Mouse (Mus musculus): ENCODE results near the gene Smtn. TPM values are rescaled to one million over a fixed set of nuclear protein-coding genes. Genes with fewer than 3 reads are reported as not detected.
A peak's percentile ranks its signal among the peaks of the same experiment; 100 is the strongest.

Smtn gene
- total RNA-seq, 2 experiments from 2014 or later: 96.8 to 123 TPM

DNA sequence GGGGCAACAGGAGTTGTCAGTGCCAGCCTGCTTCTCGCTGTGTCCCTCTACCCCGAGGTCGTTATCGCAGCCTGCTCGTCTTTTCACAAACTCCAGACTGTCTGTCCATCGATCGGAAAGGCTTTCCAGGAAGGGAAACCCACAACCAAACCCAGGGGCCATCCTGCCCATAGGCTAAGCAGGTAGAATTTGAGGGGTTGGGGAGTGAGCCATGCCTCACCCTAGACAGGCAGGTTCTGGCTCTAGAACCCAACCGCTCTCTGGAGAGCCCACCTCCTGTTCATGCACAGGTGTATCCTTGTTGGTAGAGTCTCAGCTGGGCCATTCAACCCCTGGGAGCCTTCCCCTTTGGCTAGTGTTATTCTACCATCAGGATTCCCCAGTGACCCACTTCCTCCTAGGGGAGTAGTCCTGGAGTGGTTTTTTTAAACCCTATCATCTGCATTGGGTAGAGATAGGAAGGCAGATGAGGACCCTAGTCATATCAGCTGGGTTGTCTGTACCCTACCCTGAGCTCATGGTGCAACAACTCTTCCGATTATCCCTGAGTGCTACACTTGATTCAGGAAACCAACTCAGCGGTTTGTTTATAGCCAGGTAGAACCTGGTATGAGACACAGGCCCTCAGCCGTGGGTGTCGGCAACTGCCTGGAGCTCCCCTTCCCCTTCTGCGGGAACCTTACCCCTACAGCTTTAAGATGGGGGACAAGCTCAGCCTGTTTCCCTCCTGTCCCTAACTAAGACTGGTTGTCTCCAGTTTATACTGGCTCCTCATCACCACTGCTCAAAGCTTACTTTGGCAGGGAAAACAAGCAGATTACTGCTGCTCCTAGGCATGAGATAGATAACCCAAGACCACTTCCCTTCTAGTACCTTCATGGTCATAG lies 22.3 kb downstream of the Smtn start:
- intact Hi-C loops (cut with DNase I; ENCODE audit: low total_unique reads): loop anchor here (2.0 kb wide), 1 partner anchor 43 kb away; no protein-coding TSS in a partner anchor
- no peak for DNase-seq

DNA sequence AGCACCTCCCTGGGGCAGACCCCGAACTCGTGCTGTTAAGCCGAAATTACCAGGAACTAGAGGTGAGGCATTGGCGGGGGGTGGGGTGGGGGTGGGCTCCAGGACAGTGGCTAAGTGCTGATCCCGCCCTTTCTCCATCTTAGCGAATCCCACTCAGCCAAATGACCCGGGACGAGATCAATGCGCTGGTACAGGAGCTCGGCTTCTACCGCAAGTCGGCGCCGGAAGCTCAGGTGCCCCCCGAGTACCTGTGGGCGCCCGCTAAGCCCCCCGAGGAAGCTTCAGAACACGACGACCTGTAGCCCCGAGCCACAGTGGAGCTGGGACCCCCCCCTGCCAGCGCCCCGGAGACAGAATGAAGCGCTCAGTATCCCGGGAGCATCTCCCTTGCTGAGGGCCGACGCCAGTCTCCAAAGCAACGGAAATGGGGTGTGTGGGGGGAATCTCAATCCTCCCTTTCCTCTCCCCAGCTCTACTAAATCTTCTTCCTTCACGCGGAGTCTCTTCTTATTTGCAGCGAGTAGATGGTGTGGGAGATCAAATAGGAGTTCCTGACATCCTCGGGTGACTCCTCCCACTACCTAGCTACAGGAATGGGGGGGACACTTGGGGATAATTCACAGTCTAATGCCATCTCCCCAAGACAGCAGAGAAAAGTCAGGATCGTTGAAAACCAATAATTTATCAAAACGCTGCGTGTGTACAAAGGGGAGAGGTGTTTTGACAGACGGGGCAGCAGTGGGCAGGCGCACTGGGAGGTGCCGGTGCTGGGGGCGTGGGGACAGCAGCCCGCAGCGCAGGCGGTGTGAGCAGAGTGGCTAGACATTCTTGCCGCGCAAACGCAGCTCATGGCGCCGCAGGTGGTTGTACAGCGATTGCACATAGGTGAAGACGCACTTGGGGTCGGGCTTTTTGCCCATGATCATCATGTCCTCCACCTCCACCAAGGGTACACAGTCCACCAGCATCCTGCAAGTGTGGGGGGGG lies 23.3 kb downstream of the Smtn start:
- intact Hi-C loops (cut with DNase I; ENCODE audit: low total_unique reads): loop anchor here (2.0 kb wide), 1 partner anchor 42 kb away; no protein-coding TSS in a partner anchor

DNA sequence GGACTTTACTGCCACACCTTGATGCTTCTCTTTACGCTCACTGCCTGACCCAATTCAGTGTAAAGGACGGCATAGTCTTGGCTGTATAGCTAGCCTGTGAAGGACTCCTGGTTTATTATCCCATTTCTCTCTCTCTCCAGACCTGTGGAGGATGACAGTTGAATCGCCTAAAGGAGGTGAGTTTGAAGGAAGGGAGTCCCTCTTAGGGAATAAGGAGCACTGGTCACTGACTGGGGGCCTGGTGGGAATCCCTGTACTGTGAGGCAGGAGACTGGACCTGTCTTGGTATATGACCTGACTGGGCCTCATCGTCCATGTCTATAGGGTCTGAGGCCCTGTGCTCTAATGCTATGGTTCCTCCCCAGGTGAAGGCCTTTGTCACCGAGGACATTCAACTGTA lies 24.3 kb downstream of the Smtn start:
- no peak for DNase-seq
- intact Hi-C loops (cut with DNase I; ENCODE audit: low total_unique reads): loop anchor here (2.0 kb wide), 1 partner anchor 41 kb away; no protein-coding TSS in a partner anchor

More for the DNA sequence above, 23.3 kb downstream of the Smtn start:
- peak; percentile 61 for DNase-seq

DNA sequence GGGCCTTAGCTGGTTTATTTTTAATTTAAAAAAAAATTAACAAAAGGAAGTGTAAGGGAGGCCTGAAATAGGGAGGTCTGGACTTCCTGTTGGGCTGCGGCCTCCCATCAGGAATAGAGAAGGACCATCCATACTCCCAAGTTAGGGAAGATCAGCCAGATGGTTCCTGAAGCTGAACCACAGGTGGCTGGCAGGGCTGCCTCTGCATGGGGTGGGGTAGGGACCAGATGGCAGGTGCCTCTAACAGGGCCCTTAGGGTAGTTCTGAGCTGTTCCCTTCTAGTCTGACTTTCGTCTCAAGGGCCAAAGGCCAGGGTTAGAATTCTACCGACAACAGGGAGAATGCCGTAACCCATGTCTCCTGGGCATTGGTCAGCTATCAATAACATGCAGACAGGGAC lies 24.8 kb downstream of the Smtn start:
- intact Hi-C loops (cut with DNase I; ENCODE audit: low total_unique reads): loop anchor here (2.0 kb wide), 1 partner anchor 41 kb away; no protein-coding TSS in a partner anchor
- no peak for DNase-seq

DNA sequence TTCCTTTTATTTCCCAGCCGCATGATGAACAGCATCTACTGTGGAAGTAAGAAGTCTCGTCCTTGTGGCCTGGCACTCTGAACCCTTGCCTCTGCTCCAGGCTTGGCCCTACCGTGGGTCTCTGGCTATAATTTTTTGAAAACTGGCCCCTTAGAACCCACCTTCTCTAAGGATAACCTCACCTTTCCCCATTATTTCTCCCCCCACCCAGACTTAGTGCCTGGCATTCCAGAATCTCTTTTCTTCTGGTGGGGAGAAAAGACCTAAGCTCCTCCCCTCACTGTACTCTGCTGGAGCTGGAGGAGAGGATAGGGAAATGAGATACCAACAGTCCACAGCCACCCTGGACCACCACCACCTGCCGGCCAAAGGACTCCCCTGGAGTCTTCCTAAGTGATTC lies 25.2 kb downstream of the Smtn start:
- no peak for DNase-seq
- intact Hi-C loops (cut with DNase I; ENCODE audit: low total_unique reads): no loop called here

DNA sequence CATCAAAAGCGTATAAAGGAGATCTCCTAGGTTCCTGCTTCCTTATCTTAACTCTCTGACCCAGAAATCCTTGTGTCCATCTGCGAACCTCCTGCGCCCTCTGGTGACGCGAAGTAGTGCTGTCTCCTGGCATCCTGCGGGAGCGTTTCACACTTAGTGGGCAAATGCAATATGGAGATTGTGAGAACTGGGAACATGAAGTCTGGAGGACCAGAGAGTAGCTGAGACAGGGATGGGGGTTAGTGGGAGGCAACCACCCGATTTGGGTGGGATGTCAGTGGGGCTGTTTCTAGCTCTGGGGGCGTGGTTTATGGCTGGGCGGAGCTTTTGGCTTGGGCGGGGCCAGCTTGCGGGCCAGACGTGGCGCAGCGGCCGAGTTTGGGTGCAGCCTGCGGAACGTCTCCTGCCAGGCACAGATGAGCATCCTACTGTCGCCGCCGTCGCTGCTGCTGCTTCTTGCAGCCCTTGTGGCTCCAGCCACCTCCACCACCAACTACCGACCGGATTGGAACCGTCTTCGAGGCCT lies 25.8 kb downstream of the Smtn start, which contains the start of gene Selenom:
Gene Selenom (plus strand): TSS at position 156 of the 526 bp plus-strand sequence.
- intact Hi-C loops (cut with DNase I; ENCODE audit: low total_unique reads): no loop called here
- DNase-seq: peak; percentile 90

DNA sequence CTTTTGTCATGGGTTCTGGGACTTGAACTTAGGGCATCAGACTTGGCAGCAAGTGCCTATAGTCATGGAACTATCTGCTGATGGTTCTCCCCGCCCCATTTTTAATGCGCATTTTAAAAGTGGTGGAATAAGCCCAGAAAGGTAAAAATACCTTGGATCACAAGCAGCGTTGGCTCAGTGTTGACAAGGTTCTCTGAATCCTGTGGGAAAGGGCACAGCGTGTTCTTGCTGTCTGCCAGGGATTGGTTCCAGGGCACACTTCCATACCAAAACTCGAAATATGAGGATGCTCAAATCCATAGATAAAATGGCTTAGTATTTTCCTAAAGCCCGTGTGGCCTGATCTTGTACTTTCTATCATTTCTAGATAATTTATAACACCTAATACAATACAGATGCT lies 27.1 kb downstream of the Smtn start:
- no peak for DNase-seq
- intact Hi-C loops (cut with DNase I; ENCODE audit: low total_unique reads): no loop called here

DNA sequence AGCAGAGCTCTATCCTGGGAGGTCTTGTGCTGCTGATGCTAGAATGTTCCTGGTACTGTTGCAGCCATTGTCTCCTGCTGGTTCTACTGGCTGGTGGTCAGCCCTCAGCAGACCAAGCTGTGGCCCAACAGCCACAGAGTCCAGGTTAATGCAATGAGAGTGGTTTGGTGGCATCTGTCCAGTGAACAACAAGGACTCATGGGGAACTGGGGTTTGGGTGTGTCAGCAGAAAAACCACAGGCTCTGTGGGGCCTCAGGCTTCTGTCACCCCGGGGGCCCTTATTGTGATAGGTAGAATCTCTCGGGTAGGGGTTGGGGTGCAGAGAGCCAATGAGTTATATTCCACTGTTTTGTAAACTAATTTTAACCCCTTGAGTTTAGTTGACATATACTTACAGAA lies 30.1 kb downstream of the Smtn start:
- intact Hi-C loops (cut with DNase I; ENCODE audit: low total_unique reads): no loop called here
- DNase-seq: no peak

DNA sequence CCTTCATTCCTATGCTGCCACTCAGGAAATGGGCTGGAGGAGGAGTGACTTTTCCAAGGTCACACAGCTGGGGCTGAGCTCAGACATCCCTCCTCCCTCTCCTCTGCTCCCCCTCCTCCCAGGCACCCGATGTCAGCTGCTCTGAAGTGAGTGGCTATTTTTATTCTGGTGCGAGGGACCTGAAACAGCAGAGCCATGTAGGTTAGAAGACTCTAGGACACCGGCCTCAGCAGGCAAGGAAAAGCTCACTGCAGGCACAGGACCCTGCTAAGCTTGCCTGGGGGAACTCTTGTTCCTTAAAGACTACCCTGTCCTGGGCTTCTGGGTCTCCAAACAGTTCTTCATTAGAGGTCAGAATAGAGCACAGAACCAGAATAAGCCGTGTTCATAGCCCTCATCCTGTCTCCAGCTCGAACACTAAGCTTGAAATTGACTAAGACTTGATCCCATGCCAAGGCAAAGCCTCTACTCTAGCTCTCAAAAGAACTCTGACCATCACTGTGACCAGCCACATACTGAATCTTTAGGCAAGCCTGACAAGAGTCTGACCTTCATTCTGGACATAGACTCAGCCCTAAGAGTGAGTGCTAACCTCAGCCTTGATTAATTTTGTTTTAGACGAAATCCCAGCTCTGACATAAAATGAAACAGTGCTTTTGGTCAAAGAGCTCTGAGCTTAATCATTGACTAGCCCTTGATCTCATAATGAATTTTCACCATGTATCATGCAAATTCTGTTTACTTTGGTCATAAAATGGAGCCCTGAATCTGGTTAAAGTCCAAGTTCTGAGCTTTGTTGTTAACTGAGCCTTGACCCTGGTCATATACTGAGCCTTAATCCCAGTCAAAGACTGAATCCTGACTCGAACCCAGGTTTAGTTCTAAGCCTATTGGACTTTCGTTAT lies 31.0 kb downstream of the Smtn start:
- intact Hi-C loops (cut with DNase I; ENCODE audit: low total_unique reads): no loop called here
- DNase-seq: no peak

DNA sequence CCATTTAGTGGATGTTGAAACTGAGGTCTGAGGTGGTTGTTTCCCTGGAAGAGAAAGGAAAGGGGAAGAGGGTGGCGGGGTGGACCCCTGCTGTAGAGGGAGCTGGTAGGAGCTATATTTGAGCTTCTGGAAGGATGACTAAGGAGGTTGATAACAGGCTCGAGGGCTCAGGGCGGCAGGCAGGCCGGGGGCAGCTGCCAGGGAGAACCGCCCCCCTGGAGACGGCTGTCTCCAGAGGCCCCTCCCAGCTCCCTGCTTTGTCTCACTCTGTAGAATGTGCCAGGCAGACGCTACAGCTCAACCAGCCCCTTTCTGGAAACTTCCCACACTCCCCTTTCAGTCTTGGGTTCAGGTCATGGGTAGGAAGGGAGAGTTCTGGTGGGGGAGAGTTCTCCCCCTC lies 32.2 kb downstream of the Smtn start:
- intact Hi-C loops (cut with DNase I; ENCODE audit: low total_unique reads): no loop called here
- DNase-seq: no peak

DNA sequence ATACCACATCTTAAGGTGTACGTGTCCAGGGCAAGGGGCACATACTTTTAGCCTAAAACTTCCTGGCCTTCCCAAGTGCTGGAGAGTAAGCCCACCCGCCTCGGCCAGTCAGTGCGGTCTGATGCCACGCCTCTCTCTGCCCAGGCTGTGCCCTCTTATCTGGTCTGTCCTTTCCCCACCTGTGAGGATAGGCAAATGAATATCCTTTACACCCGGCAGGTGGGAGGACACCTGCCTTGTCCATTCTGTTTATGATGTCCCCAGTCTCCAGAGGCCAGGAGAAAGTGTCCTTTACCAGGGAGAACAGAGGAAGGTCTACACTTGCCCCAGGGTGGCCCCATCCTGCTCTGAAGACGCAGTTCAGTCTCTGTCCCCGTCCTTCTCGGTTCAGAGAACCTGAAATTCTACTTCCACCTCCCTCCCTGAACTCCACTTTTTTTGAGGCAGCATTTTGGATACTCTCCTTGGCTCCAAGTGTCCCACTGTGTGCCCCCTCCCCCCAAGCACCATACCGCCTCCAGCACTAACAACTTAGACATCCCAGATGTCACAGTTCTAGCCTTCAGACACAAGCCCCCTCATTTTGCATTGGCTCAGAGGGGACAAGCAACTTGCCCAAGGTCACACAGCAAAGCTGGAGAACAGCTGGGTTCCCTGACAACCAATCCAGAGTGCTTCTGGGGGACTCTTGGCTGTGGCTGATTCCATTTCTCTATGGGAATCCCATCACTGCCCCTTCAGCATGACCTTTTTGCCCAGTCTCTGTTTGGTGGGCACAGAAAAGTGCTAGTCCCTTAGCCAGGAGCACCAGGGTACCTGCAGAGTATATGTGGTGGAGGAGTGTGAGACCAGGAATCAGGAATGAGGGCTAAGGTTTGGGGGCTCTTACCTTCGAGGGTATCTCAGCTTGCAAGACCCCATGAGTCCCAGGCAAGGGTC lies 36.4 kb downstream of the Smtn start:
- intact Hi-C loops (cut with DNase I; ENCODE audit: low total_unique reads): no loop called here

DNA sequence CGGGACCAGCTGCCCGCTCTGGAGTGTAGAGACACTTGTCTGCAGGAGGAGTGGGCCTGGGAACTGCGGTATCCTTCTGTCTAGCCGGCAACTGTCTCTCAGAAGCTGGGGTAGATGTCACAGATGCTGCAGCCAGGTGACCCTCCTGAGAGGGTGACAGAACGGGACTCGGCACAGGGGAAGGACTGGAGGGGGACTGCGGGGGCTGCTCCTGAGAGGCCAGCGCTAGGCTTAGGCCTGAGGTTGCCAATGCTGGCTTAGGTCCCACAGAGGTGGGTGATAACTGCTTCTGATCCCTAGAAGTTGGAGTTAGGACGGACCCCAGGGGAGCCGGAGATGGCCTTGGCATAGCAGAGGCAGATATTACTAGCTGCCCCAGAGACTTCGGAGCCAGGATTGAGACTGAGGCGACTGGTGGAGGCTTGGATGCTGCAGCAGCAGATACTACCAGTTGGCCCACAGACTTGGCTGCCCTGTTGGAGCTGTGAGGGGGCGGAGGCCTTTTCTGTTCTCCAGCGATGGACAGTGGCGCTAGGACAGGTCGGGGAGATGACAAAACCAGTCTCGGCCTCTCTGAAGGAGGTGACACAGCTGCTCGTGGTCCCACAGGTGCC lies 37.8 kb downstream of the Smtn start:
- intact Hi-C loops (cut with DNase I; ENCODE audit: low total_unique reads): no loop called here
- no peak for DNase-seq

More for the DNA sequence above, 36.4 kb downstream of the Smtn start:
- no peak for DNase-seq

DNA sequence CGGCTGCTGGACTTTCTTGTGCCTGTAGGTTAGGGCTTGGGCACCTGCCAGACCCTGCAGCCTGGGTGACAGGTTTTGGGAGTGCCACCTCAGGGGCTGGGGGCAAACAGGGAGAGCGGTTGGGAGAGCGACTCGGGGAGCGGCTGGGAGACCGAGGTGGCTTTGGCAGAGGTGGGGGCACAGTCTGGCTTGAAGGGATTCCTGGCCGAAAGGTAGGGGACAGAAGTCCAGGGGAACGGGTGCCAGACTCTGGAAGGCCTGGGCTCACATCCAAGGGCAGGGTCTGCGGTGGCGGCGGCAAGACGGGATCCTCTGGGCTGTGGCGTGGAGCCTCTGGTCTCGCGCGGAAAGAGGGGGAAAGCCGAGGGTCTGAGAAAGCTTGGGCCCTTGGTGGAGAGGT lies 38.4 kb downstream of the Smtn start:
- intact Hi-C loops (cut with DNase I; ENCODE audit: low total_unique reads): no loop called here
- no peak for DNase-seq

DNA sequence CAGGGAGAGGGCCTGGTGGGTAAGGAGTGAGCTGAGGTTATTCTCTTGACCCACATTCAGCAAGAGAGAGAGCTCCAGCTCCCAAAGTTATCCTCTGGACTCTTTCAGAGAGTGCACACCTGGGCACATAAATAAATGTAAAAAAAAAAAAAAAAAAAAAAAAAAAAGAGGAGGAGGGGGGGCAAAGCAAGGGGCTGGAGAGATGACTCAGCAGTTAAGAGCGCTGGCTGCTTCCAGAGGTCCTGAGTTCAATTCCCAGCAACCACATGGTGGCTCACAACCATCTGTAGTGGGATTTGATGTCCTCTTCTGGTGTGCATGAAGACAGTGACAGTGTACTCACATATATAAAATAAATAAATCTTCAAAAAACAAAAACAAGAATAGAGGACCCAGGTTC lies 43.1 kb downstream of the Smtn start:
- DNase-seq: no peak

DNA sequence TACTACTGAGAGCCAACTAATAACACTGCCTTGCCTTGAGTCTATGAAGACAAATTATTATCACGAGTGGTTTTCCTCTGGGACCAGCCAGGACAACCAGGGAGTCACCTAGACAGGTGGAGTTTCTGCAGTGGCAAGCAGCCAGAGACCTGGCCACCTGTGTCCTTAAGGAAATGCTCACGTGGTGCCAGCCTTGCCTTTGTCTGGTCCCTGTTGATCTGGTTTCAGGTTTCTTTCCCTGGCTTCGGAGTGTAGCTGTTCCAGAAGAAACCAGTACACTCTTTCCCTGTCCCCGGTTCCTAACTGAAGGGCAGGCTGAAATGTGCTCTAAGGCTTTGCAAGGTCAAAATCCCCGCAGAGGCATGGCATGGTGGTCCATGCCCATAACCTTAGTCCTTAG lies 43.7 kb downstream of the Smtn start:
- intact Hi-C loops (cut with DNase I; ENCODE audit: low total_unique reads): no loop called here
- no peak for DNase-seq

More for the DNA sequence above, 43.1 kb downstream of the Smtn start:
- intact Hi-C loops (cut with DNase I; ENCODE audit: low total_unique reads): no loop called here

DNA sequence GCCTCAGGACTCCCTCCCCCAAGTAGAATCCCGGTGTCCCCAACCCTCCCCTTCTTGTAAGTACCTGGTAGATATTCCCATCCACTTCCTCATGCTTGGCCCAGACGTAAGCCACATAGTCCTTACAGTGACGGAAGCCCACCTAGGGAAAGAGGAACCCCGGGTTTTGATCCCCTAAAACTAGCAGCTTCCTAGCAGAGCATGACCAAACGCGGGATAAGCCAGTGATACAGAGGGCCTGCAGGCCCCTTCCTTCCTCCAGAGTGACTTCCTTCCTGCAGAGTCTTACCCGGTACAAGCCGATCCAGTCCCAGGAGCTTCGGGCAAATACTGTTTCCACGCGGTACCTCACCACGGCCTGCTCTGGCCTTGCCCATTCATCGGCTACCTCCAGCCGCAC lies 44.9 kb downstream of the Smtn start:
- intact Hi-C loops (cut with DNase I; ENCODE audit: low total_unique reads): no loop called here
- DNase-seq: no peak

DNA sequence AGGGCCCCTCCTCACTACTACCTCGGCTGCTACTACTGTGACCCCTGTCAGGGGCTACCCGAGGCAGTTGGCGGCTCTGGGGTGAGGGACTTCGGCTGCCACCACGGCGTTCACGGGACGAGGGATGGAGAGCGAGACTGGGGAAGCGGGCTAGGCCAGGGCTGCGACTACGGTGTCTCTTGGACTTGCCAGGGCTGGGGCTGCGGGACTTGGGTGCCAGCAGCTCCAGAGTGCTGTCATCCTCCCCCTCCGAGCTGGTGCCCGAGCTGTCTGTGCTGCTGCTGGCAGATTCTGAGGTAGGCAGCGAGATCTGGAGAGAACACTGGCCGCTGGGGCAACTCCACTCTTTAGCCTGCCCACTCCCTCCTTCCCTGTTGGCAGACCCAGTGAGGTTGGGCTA lies 45.6 kb downstream of the Smtn start:
- no peak for DNase-seq
- intact Hi-C loops (cut with DNase I; ENCODE audit: low total_unique reads): no loop called here

All from gastrocnemius, postnatal 14 days (tissue).